Mouse (Mus musculus) cortical plate, adult 2 months (tissue): ENCODE data around the gene Gga1. TPM values are rescaled to one million over a fixed set of nuclear protein-coding genes. Genes with fewer than 3 reads are reported as not detected.
A peak's percentile ranks its signal among the peaks of the same experiment; 100 is the strongest.

Source experiments
- H3K27ac ChIP-seq: fragments of 200-500 bp; 2 replicates; pipeline ENCODE4 v1.5.1; 2012; ENCODE audit warnings: low read length, control low read depth, inconsistent platforms; ENCODE audit not compliant: insufficient read depth
- H3K4me1 ChIP-seq: fragments of 200-500 bp; 2 replicates; pipeline ENCODE4 v1.6.1; 2011; ENCODE audit warnings: low read length; ENCODE audit not compliant: control insufficient read depth, insufficient read depth
- H3K4me3 ChIP-seq: fragments of 200-500 bp; 2 replicates; pipeline ENCODE4 v1.5.1; 2011; ENCODE audit warnings: mild to moderate bottlenecking, low read length, control low read depth; ENCODE audit not compliant: insufficient read depth
- CTCF ChIP-seq: fragments of 200-500 bp; IDR thresholded peaks from 2 replicates; pipeline ENCODE4 v1.5.1; 2011; ENCODE audit warnings: mild to moderate bottlenecking, control low read depth, low read length; ENCODE audit not compliant: insufficient read depth; ENCODE audit errors: extremely low read depth
- POLR2A ChIP-seq: fragments of 200-500 bp; IDR thresholded peaks from 2 replicates; pipeline ENCODE4 v1.6.1; 2011; ENCODE audit warnings: mild to moderate bottlenecking, low read length, control low read depth; ENCODE audit not compliant: insufficient read depth; ENCODE audit errors: extremely low read depth
- polyA plus RNA-seq: library from polyadenylated mRNA; depleted of rRNA; stranded (reverse); fragments of >200 nt; gene quantifications from 2 replicates; pipeline ENCODE4 v1.2.3, GENCODE M21; 2012

The Gga1 gene
- polyA plus RNA-seq, 1 experiment, result 72.6 TPM

GRCm38 (mm10) chr15:78835200-78836085 is 41.5 kb upstream of the Gga1 start:
- TF ChIP-seq CTCF (no peak), POLR2A (no peak)
- 0 out of 2 replicates have a peak, but pooled peaks cover 2% of the 10 kb centered on the region for H3K4me1 ChIP-seq
- H3K27ac ChIP-seq, result peak overlapping the region; percentile 82
- H3K4me3 ChIP-seq, result no peak overlapping the region

GRCm38 (mm10) chr15:78836086-78836621 is 40.8 kb upstream of the Gga1 start:
- Histone ChIP-seq H3K27ac (peak overlapping the region; percentile 70; the same call in 1 of the 2 replicates), H3K4me1 (0 out of 2 replicates have a peak, but pooled peaks cover 2% of the 10 kb centered on the region), H3K4me3 (no peak overlapping the region)
- TF ChIP-seq POLR2A (no peak), CTCF (no peak)

GRCm38 (mm10) chr15:78839744-78840143 is 37.2 kb upstream of the Gga1 start:
- no peak overlapping the region for H3K27ac ChIP-seq
- no peak overlapping the region for H3K4me3 ChIP-seq
- 0 out of 2 replicates have a peak, but pooled peaks cover 2% of the 10 kb centered on the region for H3K4me1 ChIP-seq
- TF ChIP-seq CTCF (no peak), POLR2A (no peak)

GRCm38 (mm10) chr15:78840241-78840640 is 36.7 kb upstream of the Gga1 start:
- Histone ChIP-seq H3K4me3 (no peak overlapping the region), H3K4me1 (0 out of 2 replicates have a peak, but pooled peaks cover under 1% of the 10 kb centered on the region), H3K27ac (no peak overlapping the region)
- no peak for TF ChIP-seq POLR2A
- TF ChIP-seq CTCF, result no peak

GRCm38 (mm10) chr15:78840751-78841150 is 36.2 kb upstream of the Gga1 start:
- no peak overlapping the region for H3K4me3 ChIP-seq
- TF ChIP-seq POLR2A (no peak), CTCF (no peak)
- H3K27ac ChIP-seq, result no peak overlapping the region
- H3K4me1 ChIP-seq, result no peaks in the 10 kb centered on the region

GRCm38 (mm10) chr15:78841161-78841790 is 35.7 kb upstream of the Gga1 start:
- Histone ChIP-seq H3K4me3 (no peak overlapping the region), H3K27ac (no peak overlapping the region), H3K4me1 (no peaks in the 10 kb centered on the region)
- TF ChIP-seq POLR2A, result no peak
- no peak for TF ChIP-seq CTCF

GRCm38 (mm10) chr15:78842371-78843163 is 34.4 kb upstream of the Gga1 start, which contains the start of gene Cdc42ep1:
Cdc42ep1 (plus strand) TSS chr15:78842624.
- TF ChIP-seq POLR2A (no peak), CTCF (no peak)
- H3K4me1 ChIP-seq, result no peaks in the 10 kb centered on the region

GRCm38 (mm10) chr15:78843581-78844469 is 33.2 kb upstream of the Gga1 start:
- peak overlapping the region; percentile 99 for H3K27ac ChIP-seq
- TF ChIP-seq POLR2A (no peak), CTCF (no peak)
- H3K4me1 ChIP-seq, result no peaks in the 10 kb centered on the region
- peak overlapping the region; percentile 53 for H3K4me3 ChIP-seq

More at GRCm38 (mm10) chr15:78842371-78843163, 34.4 kb upstream of the Gga1 start, which contains the start of gene Cdc42ep1:
- Histone ChIP-seq H3K4me3 (peak within 1 kb of the TSS; percentile 53), H3K27ac (peak within 1 kb of the TSS; percentile 99)

- TF ChIP-seq CTCF (no peak), POLR2A (no peak)
- H3K4me3 ChIP-seq, result 0 out of 2 replicates have a peak overlapping the region, but pooled peaks have one; percentile 4
- peak overlapping the region; percentile 39 for H3K27ac ChIP-seq
These were observed 32.2 kb upstream of the Gga1 start for GRCm38 (mm10) chr15:78844791-78845190.

More at GRCm38 (mm10) chr15:78844791-78845190, 32.2 kb upstream of the Gga1 start:
- no peaks in the 10 kb centered on the region for H3K4me1 ChIP-seq
